Comparison of ENCODE assay signal across 8 mouse cellular contexts in genomic region chr6:88084278-88085151, GRCm38 (mm10). TPM values are rescaled to one million over a fixed set of nuclear protein-coding genes. Genes with fewer than 3 reads are reported as not detected.
DNase-seq lines count a peak whose midpoint lies in the region; ATAC-seq and TF ChIP-seq lines count a peak whose summit lies in the region.

TSS of gene Rpn1 (plus strand) at chr6:88084482.

- peaks cover 60% of the 10 kb centered on the region for H3K4me1 ChIP-seq in erythroblast, embryonic 14.5 days (ENCODE audit: control insufficient read depth)
- H3K4me1 ChIP-seq in heart, embryonic 12.5 days (replicated peaks), result peaks cover 17% of the 10 kb centered on the region
- H3K4me1 ChIP-seq in kidney, postnatal 0 days (replicated peaks; ENCODE audit: insufficient read depth, low read length), result peaks cover 6% of the 10 kb centered on the region; the same call in 1 of the 2 replicates
- H3K4me1 ChIP-seq in liver, embryonic 11.5 days (replicated peaks; ENCODE audit: control insufficient read depth, insufficient read depth, low read length), result peaks cover 24% of the 10 kb centered on the region
- peaks cover 20% of the 10 kb centered on the region for H3K4me1 ChIP-seq in stomach, embryonic 14.5 days (ENCODE audit: control insufficient read depth, insufficient read depth, low read length)

- peak within 1 kb of the TSS; percentile 91 for H3K9ac ChIP-seq in heart, embryonic 12.5 days
- peak within 1 kb of the TSS; percentile 92 for H3K9ac ChIP-seq in kidney, postnatal 0 days (ENCODE audit: low read depth, low read length)
- peak within 1 kb of the TSS; percentile 90 for H3K9ac ChIP-seq in liver, embryonic 11.5 days (ENCODE audit: low read depth, low read length)
- peak within 1 kb of the TSS; percentile 72 for H3K9ac ChIP-seq in stomach, embryonic 14.5 days (replicated peaks; ENCODE audit: low read depth, low read length)

- ATAC-seq in heart, embryonic 12.5 days (ENCODE audit: insufficient number of reproducible peaks, low FRiP score), result peak; percentile 98
- ATAC-seq in kidney, postnatal 0 days (replicated peaks; ENCODE audit: low FRiP score, low read depth), result peak; percentile 95
- peak; percentile 94 for ATAC-seq in liver, embryonic 11.5 days (replicated peaks; ENCODE audit: low FRiP score)
- ATAC-seq in stomach, embryonic 14.5 days (ENCODE audit: insufficient number of reproducible peaks, insufficient read depth, low FRiP score, low read depth), result peak; percentile 97

- peak within 1 kb of the TSS; percentile 56 for H3K27ac ChIP-seq in heart, embryonic 12.5 days (ENCODE audit: poor library complexity, severe bottlenecking)
- peak within 1 kb of the TSS; percentile 89 for H3K27ac ChIP-seq in kidney, postnatal 0 days
- peak within 1 kb of the TSS; percentile 63 for H3K27ac ChIP-seq in liver, embryonic 11.5 days (ENCODE audit: low read depth, low read length)
- peak within 1 kb of the TSS; percentile 62 for H3K27ac ChIP-seq in stomach, embryonic 14.5 days (ENCODE audit: low read length)

- H3K36me3 ChIP-seq in C2C12 (ENCODE audit: control insufficient read depth, insufficient read depth), result peaks cover 26% of the 10 kb centered on the region
- peaks cover 28% of the 10 kb centered on the region for H3K36me3 ChIP-seq in erythroblast, embryonic 14.5 days (ENCODE audit: control insufficient read depth)
- peaks cover 12% of the 10 kb centered on the region for H3K36me3 ChIP-seq in heart, embryonic 12.5 days
- 0 out of 2 replicates have a peak, but pooled peaks cover 5% of the 10 kb centered on the region for H3K36me3 ChIP-seq in kidney, postnatal 0 days (ENCODE audit: insufficient read depth, low read length)
- peaks cover 6% of the 10 kb centered on the region; the same call in 1 of the 2 replicates for H3K36me3 ChIP-seq in liver, embryonic 11.5 days (ENCODE audit: control insufficient read depth, insufficient read depth, low read length)
- no peaks in the 10 kb centered on the region; the same call in 1 of the 2 replicates for H3K36me3 ChIP-seq in stomach, embryonic 14.5 days (ENCODE audit: control insufficient read depth, insufficient read depth, low read length)

- H3ac ChIP-seq in C2C12 (ENCODE audit: control insufficient read depth, insufficient read length, low read depth), result peak within 1 kb of the TSS; percentile 81

- peak within 1 kb of the TSS; percentile 99 for H3K4me3 ChIP-seq in C2C12 (ENCODE audit: insufficient read depth, poor library complexity, severe bottlenecking)
- H3K4me3 ChIP-seq in erythroblast, embryonic 14.5 days (replicated peaks), result peak within 1 kb of the TSS; percentile 84
- peak within 1 kb of the TSS; percentile 74 for H3K4me3 ChIP-seq in heart, embryonic 12.5 days
- peak within 1 kb of the TSS; percentile 99 for H3K4me3 ChIP-seq in kidney, postnatal 0 days (replicated peaks; ENCODE audit: low read depth, low read length)
- H3K4me3 ChIP-seq in liver, embryonic 11.5 days (ENCODE audit: low read depth, low read length), result peak within 1 kb of the TSS; percentile 94
- H3K4me3 ChIP-seq in stomach, embryonic 14.5 days (ENCODE audit: low read depth, low read length), result peak within 1 kb of the TSS; percentile 70

- under 1% methylated on average over 70 of the region's 71 CpGs for WGBS in heart, embryonic 12.5 days
- WGBS in kidney, postnatal 0 days, result under 1% methylated on average over 69 of the region's 71 CpGs
- WGBS in liver, embryonic 11.5 days, result under 1% methylated on average over 71 of the region's 71 CpGs
- under 1% methylated on average over 71 of the region's 71 CpGs for WGBS in stomach, embryonic 14.5 days

- peak; percentile 92 for TF ChIP-seq POLR2A in brain, embryonic 14.5 days (IDR thresholded peaks at IDR 0.05; ENCODE audit: borderline replicate concordance, extremely low read depth, insufficient read depth, insufficient read length, poor library complexity, severe bottlenecking)

- H3K27me3 ChIP-seq in C2C12 (ENCODE audit: control insufficient read depth, insufficient read depth, insufficient read length), result no peaks in the 10 kb centered on the region
- no peaks in the 10 kb centered on the region for H3K27me3 ChIP-seq in erythroblast, embryonic 14.5 days (ENCODE audit: control insufficient read depth)
- H3K27me3 ChIP-seq in heart, embryonic 12.5 days (replicated peaks), result peaks cover 12% of the 10 kb centered on the region; the same call in 1 of the 2 replicates
- H3K27me3 ChIP-seq in kidney, postnatal 0 days (ENCODE audit: insufficient read depth, low read length), result no peaks in the 10 kb centered on the region
- no peaks in the 10 kb centered on the region for H3K27me3 ChIP-seq in liver, embryonic 11.5 days (replicated peaks; ENCODE audit: control insufficient read depth, insufficient read depth, low read length)
- H3K27me3 ChIP-seq in stomach, embryonic 14.5 days (ENCODE audit: control insufficient read depth, insufficient read depth, low read length), result no peaks in the 10 kb centered on the region

- no peaks in the 10 kb centered on the region for H3K9me3 ChIP-seq in erythroblast, embryonic 14.5 days (ENCODE audit: control insufficient read depth, low read length)
- no peaks in the 10 kb centered on the region for H3K9me3 ChIP-seq in heart, embryonic 12.5 days (replicated peaks)
- no peaks in the 10 kb centered on the region for H3K9me3 ChIP-seq in kidney, postnatal 0 days (replicated peaks; ENCODE audit: low read length)
- no peaks in the 10 kb centered on the region for H3K9me3 ChIP-seq in liver, embryonic 11.5 days (ENCODE audit: control insufficient read depth, low read length)
- H3K9me3 ChIP-seq in stomach, embryonic 14.5 days (ENCODE audit: control insufficient read depth, low read depth, low read length), result no peaks in the 10 kb centered on the region

- H3K79me2 ChIP-seq in C2C12 (ENCODE audit: control insufficient read depth, insufficient read depth), result peaks cover 53% of the 10 kb centered on the region

- no peak for TF ChIP-seq CTCF in C2C12 (IDR thresholded peaks at IDR 0.05; ENCODE audit: control insufficient read depth, insufficient read depth, insufficient read length)
- TF ChIP-seq CTCF in brain, embryonic 14.5 days (IDR thresholded peaks at IDR 0.05; ENCODE audit: borderline replicate concordance, extremely low read depth, insufficient read depth, insufficient read length), result no peak
- no peak for TF ChIP-seq CTCF in kidney, postnatal 0 days (IDR thresholded peaks at IDR 0.05; ENCODE audit: low read depth)

- peak; percentile 98 for DNase-seq in brain, embryonic 14.5 days (ENCODE audit: low read depth)
- peak; percentile 96 for DNase-seq in kidney, postnatal 0 days (ENCODE audit: low spot score)
- DNase-seq in liver, embryonic 11.5 days (ENCODE audit: low spot score), result peak; percentile 98
- DNase-seq in naive thymus-derived CD4-positive, alpha-beta T cell, adult 2 months (ENCODE audit: low read depth), result peak; percentile 97

- H3K79me3 ChIP-seq in C2C12 (ENCODE audit: low read depth), result peaks cover 47% of the 10 kb centered on the region

- H3K4me2 ChIP-seq in heart, embryonic 12.5 days, result peak within 1 kb of the TSS; percentile 89
- H3K4me2 ChIP-seq in kidney, postnatal 0 days (ENCODE audit: low read length), result peak within 1 kb of the TSS; percentile 96
- peak within 1 kb of the TSS; percentile 60 for H3K4me2 ChIP-seq in liver, embryonic 11.5 days
- peak within 1 kb of the TSS; percentile 69 for H3K4me2 ChIP-seq in stomach, embryonic 14.5 days (replicated peaks; ENCODE audit: low read depth, low read length)

TF ChIP-seq in C2C12, 6 proteins besides CTCF, POLR2A, EP300 and RAD21:
- TF ChIP-seq FOSL1 (IDR thresholded peaks at IDR 0.05; ENCODE audit: insufficient read depth, low read length, poor library complexity, severe bottlenecking) (no peak), MYOG (IDR thresholded peaks at IDR 0.05; ENCODE audit: control insufficient read depth, extremely low read depth, insufficient read length) (no peak), MYOD1 (IDR thresholded peaks at IDR 0.05; ENCODE audit: control insufficient read depth, insufficient read length, low read depth) (no peak), MAX (IDR thresholded peaks at IDR 0.05) (peak; percentile 56), CEBPB (IDR thresholded peaks at IDR 0.05; ENCODE audit: low read depth) (no peak), USF1 (IDR thresholded peaks at IDR 0.05; ENCODE audit: low read depth) (no peak)

RNA-seq across cellular contexts. Expression of gene Rpn1, which starts in this region (rescaled TPM):
- 181 TPM for polyA plus RNA-seq in C2C12 (2012; fragmentation: generic; extraction: Trizol)
- polyA plus RNA-seq in brain, embryonic 14.5 days (2012; rRNA removed), result 215 and 219 TPM in 2 replicates
- polyA plus RNA-seq in erythroblast, embryonic 14.5 days (2012), result 1.2 and 1.4 TPM in 2 replicates
- polyA plus RNA-seq in heart, embryonic 12.5 days (2016; fragmentation: Nextera tagmentation; extraction: Ambion mirVana), result 225 and 227 TPM in 2 replicates
- 282 and 319 TPM in 2 replicates for polyA plus RNA-seq in kidney, postnatal 0 days (2015; fragmentation: Nextera tagmentation; extraction: Ambion mirVana)
- polyA plus RNA-seq in liver, embryonic 11.5 days (2014; fragmentation: Nextera tagmentation; extraction: Ambion mirVana), result 384 and 414 TPM in 2 replicates
- 373 and 402 TPM in 2 replicates for polyA plus RNA-seq in stomach, embryonic 14.5 days (2014; fragmentation: Nextera tagmentation; extraction: Ambion mirVana)

Comparison
In these comparisons a context has a peak if more than half of its experiments do, and no peak if none do; other contexts are left out.
1. Peak in every context shown above with its lines: DNase-seq, ATAC-seq, H3K4me3 ChIP-seq and H3K27ac ChIP-seq.
2. RNA of gene Rpn1 (polyA plus RNA-seq): 384 to 414 TPM in liver, embryonic 11.5 days, 373 to 402 TPM in stomach, embryonic 14.5 days, 282 to 319 TPM in kidney, postnatal 0 days, 225 to 227 TPM in heart, embryonic 12.5 days, 215 to 219 TPM in brain, embryonic 14.5 days and 181 TPM in C2C12 (single experiment); 1.2 to 1.4 TPM in erythroblast, embryonic 14.5 days; every median in the first group is over 10 times any median in the second.